Mouse (Mus musculus): Measurements from ENCODE around the gene Ccdc191.

The Ccdc191 gene

DNA sequence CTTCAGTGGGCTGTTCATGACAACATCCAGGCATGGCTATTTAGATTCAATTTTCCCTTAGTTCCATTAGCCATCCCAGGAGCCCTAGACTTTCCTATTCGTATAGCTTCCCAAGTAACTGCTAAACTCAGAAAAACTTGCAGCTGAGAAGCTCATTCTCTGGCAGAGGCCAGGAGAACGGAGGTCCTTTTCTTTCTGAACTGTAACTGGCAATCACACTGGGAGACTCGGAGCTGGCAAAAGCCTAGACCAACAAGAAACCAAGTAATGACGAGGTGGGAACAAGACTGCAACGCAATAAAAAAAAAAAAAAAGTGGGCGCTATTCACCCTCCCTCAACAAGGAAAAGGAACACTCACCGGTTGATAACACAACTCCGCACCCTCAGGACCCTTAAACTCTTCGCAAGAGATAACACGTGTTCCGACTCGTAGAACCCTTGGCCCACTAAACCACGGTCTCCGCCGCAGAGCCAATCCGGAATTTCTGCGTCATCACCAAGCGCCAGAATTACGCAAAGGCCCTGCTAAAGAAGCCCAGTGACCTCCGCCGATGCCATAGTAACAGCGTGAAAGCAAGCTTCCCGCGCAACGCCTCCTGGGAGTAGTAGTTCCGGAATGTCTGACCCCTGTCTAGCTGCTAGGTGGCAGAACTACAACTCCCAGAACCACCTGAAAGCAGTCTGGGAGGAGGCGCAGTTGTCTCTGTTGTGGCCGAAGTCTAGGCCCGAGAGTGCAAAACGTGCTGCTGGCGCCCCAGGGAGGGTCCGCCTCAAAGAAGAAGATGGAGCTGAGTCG is at the start of gene Ccdc191:
Gene Ccdc191 (plus strand): TSS at position 593 of the 797 bp plus-strand sequence.
- DNase-seq, result peak; percentile 100

DNA sequence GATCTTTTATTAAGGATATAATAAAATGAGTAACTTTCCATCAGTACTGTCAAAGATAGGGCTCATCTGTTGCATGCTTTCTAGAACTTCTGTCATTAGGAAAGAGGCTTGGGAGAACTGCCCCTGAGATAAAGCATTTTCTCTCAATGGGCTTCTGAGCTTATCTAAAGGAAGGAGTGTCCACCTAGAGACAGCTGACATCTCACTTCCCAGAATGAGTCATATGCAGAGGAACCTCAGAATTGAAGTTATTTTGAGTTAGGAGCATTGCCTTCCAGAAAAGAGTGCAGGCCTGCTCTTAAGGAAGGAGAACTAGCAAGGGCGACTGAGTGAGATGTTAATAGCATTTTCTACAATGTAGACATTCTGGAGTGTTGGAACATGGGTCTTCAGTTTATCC is 48.4 kb upstream of the Ccdc191 start:
- DNase-seq, result no peak

DNA sequence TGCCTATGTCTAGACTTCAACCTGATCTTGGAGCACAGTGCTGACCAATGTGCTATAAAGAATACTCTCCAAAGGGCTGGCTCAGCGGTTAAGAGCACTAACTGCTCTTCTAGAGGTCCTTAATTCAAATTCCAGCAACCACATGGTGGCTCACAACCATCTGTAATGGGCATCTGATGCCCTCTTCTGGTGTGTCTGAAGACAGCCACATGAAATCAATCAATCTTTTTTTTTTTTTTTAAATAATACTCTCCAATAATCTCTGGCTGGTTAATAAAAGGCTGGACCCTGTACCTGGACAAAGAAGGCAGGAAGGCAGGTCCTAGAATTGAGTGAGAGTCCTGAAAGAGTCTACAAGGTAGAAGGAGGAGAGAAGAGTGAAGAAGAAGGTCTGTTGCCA is 39.8 kb upstream of the Ccdc191 start:
- no peak for DNase-seq

DNA sequence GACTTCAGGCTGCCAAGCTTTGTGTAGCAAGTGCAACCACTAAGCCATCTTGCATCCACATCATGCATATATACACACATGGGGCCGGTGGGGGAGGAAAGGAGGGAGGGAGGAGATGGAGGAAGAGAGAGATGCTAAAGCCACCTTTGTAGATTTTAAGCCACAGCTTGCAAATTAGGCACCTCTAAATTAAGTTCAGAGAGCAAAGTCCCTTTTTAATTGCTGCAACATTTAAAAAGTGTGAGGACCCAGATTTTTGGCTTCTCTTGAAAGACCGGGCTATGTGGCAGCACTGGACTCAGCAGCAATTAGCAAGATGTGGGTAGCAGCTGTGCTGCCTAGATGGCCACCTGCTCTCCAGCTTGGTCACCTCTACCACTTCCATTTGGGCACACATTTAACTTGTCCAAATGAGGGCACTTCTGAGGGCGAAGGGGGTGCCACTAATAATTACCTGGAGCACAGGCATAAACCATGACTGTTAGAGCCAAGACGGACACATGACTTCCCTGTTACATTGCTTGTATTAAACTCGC is 30.6 kb upstream of the Ccdc191 start:
- no peak for DNase-seq

DNA sequence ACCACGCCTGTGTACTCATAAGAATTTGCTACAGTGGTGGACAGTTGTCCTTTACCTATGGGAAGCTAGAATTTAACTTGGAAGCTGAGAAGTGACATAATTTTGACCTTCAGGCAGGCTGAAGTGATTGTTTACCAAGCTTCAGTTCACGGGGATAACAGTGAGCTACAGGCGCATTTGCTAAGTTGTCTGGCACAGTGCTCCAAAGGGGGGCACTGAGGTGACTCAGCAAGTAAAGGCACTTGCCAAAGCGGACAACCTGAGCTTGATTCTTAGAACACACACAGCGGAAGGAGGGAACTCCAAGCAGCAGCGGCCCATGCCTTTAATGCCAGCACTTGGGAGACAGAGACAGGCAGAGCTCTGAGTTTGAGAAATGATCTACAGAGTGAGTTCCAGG is 29.0 kb upstream of the Ccdc191 start:
- no peak for DNase-seq

DNA sequence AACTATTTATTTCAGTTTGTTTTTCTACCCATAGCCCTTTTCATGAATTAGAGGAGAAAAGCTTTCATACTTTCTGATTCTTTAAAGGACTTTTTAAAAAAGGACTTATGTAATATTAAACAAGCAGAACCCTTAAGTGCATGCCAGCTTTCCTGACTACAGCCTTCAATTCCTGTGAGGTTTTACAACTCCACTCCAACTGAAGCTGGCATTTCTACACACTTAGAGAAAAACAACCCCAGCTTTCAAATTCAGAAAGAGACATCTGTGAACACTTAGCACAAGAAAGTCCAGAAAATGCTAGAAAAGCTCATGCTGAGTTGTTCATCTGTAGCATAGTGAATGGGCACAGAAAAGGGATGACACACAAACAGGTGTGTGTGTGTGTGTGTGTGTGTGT is 19.8 kb upstream of the Ccdc191 start:
- DNase-seq, result no peak

DNA sequence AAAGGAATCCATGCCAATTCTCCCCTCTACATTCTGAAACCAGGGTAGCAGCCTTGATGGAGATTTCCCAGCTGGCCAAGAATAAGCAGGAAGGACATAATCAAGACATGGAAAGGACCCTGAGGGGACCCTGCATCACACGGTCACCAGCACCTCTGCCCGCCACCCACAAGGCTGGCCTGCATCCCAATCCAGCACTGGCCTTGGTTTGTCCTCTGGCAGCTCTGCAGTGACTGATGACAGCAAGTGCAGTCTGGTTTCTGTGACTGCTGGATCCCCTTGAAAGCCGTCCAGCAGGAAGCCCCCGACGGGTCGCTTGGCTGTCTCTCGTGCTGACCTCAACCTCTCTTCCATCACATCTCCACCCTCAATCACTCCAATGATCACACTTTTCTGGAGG is 18.2 kb upstream of the Ccdc191 start:
- DNase-seq, result peak; percentile 33

GRCm38 (mm10) chr16:43879769-43880168 is 9.8 kb upstream of the Ccdc191 start:
- no peak for DNase-seq

- no peak for DNase-seq
These were observed 8.0 kb upstream of the Ccdc191 start for GRCm38 (mm10) chr16:43881636-43882035.

GRCm38 (mm10) chr16:43882329-43882728 is 7.3 kb upstream of the Ccdc191 start:
- DNase-seq, result no peak

DNA sequence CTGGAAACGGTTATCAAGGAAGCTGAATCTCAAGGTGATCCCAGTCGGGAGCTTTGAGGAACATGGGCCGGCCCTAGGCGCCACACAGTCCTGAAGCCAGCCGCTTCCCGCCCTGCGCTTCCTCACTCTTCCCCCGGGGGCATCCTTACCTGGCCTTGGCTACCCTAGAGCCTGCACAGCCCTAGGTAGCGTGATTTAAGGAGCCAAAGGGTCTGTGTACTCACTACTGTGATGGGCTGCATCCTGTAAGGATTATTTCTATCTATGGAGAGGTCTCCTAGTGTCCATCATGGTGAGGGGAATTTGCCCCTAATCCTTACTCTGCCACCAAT is 371 bp downstream of the Ccdc191 start:
- DNase-seq, result no peak

DNA sequence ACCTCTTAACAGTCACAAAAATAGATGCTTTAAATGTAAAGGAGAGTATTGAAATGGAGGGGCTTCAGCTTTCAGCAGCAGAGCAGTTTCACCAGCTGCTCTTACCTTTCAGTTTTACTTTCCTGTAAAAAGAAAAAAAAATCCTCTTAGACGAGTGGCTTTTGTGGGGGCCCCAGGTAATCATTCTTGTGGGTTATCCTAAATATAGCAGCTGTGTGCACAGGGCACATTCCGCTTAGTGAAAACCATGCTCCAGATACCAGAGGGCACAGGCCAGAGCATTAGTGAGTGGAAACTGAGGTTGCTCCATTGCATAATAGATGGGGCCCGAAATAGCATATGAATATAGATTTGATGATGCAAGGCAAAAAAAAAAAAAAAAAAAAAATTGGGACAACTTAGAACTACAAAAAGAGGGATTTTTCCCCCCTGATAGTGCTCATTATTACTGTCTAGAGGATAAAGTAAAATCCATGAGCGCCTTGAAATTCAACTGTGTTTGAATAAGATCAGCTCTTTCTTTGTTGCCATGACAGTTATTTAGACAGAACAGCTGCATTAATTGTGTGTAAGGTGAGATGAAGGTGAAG is 1.2 kb downstream of the Ccdc191 start:
- DNase-seq, result no peak

DNA sequence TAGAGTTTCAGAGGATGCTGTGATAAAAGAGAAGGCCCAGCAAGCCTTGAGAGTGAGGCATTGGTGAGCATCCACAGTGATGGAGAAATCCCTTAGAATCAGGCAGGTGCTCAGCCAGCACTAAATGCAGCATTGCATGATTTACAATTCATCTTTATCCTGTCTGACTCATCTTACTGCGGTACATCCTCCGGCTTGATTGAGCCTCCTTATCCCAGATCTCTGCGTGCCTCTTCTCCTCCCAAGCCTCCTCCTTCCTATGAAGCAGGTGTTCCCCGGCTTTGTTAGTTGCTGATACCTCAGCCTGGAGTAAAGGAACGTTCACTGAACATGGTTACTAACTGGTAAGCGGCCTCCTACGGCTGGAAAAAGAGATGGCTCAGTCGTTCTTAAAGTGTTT is 4.9 kb downstream of the Ccdc191 start:
- DNase-seq, result no peak

DNA sequence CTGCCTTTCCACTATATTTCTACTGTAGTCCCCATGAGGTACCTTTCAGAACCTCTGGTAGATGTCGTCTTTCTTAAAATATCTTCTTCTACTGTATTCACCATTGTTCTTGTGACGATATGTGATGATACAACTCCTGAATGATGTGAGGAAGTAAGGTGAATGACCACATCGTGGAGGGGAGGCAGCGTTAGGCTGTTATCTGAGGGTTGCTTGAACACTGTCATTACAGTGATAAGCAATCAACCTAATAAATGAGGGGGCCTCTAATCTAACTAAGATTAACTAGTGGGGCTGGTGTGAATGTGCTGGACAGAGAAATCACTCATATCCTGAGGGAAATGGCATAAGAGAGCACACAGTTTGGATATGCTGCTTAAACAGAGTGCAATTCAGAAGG is 10.5 kb downstream of the Ccdc191 start:
- no peak for DNase-seq

GRCm38 (mm10) chr16:43900571-43900970 is 11.0 kb downstream of the Ccdc191 start:
- no peak for DNase-seq

DNA sequence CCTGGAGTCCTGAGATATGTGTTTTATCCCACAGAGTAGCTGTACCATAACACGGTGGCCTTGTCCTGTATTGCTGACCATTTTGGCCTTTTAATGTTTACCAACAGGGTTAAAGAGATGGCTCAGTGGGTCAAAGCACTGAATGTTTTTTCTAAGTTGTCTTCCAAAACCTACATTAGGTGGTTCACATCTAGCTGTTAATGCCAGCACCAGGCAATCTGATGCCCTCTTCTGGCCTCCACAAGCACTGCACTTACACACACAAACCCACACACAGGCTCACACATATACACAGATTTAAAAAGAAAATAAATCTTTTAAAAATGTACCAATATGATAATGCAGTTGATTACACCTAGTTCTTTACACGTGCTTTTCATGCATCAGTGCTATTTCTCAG is 19.3 kb downstream of the Ccdc191 start:
- peak; percentile 27 for DNase-seq

GRCm38 (mm10) chr16:43918867-43919266 is 29.3 kb downstream of the Ccdc191 start:
- DNase-seq, result no peak

- DNase-seq, result no peak
These were observed 32.4 kb downstream of the Ccdc191 start for GRCm38 (mm10) chr16:43922024-43922423.

- DNase-seq, result no peak
These were observed 33.0 kb downstream of the Ccdc191 start for GRCm38 (mm10) chr16:43922630-43923029.

DNA sequence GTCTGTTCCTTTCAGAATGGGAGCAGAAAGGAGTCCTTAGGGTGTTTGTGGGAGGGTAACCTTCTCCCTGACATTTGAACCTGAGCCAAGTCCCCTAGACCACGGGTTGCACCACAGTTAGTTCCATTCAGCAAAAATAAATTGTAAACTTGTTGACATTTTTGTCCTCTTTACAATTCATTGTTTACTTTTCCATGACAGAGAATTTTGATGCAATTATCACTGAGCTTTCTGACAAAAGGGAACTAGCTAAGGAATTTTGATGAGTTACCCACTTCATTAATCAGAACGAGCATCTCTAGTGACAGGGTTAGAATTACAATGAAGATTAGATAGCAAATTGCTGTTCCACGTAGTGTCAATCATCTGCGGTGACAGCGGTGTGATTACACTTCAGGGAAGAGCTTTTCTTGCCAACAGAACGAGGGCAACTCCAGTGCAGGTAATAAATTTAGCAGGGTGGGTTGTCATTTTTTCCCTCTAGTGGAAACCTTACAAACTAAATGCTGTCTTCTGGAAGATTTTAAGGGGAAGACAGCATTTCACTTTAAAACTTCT is 35.5 kb downstream of the Ccdc191 start:
- DNase-seq, result no peak

DNA sequence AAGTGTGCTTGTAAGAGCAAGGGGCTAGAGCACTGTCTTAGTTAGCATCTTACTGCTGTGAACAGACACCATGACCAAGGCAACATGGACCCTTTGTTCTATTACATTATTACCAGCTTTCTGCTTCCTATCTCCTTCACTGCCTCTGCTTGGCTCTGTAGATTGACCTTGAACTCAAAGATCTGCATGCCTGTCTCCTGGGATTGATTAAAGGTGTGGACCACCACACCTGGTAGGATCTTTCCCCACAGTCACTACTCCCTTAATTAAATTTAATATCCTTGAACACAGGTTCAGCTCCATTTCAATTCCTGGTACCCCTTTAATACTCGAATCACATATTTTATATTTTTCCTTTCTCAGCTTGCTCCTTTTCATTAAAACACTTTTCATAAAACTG is 36.2 kb downstream of the Ccdc191 start:
- no peak for DNase-seq

DNA sequence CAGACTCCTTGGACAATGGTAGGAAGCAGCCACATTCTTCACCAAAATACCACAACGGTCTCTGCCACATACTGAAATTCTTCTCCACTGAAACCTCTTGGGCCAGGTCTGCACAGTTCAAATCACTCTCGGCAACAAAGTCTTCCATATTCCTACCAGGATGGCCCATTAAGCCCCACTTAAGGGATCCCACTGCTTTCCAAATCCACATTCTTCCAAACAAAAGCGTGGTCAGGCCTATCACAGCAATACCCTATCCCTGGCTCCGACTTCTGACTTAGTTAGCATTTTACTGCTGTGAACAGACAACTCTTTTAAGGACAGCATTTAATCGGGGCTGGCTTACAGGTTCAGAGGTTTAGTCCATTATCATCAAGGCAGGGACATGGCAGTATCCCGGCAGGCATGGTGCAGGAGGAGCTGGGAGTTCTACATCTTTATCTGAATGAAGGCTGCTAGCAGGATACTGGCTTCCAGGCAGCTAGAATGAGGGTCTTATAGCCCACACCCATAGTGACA is 36.8 kb downstream of the Ccdc191 start, which contains the start of gene Qtrt2:
Gene Qtrt2 (minus strand): TSS at position 469 of the 519 bp plus-strand sequence.
- no peak for DNase-seq

DNA sequence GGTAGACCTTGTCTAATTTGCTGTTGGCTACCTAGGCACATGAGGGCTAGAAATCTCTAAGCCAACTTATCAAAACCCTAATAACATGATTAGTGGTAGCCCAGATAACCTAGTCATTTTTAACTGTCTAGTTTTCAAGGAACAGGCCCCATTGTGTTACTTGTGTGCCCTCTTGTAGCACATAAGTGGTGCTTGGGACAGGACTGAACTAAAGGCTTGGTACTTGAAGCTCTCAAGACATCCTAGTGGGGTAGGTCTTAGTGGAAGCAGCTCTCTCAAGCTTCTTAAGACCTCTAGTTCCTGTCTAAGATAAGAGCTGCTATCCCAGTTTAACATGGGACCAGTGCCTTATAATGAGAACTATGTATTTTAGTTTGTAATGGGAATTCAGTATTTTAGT is 41.0 kb downstream of the Ccdc191 start:
- DNase-seq, result no peak

DNA sequence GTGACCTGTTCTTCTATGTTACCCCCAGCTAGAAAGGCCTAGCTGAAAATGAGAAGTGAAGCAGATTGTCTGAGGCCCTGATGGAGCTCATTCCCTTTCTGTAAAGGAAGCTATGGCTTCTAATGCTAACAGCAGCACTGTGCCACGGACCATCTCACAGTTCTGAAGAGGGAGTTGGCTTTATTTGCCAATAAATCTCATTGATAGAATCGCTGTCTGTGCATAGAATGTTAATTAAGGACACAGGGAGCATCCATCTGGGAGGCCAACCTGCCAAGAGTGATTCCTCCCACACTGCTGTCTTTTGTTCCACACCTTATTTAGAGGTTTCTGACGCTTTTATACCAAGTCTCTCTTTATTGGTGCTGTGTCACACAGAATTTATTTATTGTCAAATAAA is 41.9 kb downstream of the Ccdc191 start:
- DNase-seq, result no peak
